Mouse (Mus musculus): Measurements from ENCODE around the gene Tuba1b.

Tuba1b gene

DNA sequence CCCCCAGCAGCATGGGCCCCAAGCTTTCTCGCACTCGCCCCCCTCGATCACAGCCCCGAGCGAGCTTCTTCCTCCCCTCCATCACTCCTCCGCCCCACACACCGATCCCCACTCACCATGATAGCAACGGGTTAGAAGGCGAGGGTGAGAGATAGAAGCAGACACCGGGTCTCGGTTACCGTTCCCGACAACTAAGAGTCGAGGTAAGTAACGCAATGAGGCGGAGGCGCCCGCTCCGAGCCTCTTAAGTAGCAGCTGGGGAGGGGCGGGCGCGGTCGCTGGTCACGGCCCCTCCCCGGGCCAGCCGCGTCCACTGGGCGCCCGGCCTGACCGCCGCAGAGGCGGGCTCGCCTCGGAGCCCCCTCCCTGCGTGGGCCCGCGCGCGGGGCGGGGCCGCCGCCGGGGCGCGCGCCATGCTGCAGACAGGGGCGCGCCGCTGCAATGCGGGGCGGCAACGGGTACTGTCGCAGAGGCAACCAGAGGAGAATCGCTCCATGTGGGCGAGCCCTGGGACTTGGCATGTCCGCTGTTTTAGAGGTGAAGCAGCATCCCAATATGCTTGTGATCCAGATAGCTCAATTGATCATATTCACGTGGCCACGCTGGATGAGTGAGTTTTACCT lies at the start of gene Tuba1b:
Tuba1b (minus strand) TSS at position 349 of the 623 bp plus-strand sequence.
- DNase-seq (ENCODE audit: low spot score in 2 of 2), result peak; percentile 85 to 86

DNA sequence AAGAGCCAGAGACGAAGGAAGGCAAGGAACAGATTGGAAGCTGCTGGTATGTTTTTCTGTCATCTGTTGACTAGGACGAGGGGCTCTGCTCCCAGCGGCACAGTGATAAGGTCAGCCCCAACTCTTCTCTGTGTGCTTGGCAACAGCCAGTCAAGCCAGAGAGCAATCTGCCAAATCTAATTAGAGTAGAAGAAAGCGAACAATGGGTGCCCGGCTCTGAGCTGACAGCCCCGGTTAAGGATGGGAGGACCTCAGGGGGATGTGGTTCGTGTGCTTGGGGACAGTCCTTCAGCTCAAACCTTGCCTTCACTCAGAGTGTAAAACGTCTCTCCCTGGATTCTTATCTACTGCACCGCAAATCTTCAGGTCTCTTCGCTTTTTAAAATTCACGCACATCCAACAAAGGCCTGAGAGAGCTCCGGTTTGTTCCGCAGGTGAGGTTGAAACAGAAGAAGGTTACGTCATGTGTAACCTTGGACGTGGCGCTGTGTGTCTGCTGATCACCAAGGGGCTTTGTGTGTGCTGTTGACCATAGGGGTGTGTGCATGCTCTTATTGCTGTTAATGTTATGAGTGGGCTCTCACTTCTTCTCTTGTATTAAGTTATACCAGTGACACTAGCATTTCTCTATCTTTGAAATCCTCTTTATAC lies 49.2 kb upstream of the Tuba1b start:
- DNase-seq (ENCODE audit: low spot score in 2 of 2), result no peak

DNA sequence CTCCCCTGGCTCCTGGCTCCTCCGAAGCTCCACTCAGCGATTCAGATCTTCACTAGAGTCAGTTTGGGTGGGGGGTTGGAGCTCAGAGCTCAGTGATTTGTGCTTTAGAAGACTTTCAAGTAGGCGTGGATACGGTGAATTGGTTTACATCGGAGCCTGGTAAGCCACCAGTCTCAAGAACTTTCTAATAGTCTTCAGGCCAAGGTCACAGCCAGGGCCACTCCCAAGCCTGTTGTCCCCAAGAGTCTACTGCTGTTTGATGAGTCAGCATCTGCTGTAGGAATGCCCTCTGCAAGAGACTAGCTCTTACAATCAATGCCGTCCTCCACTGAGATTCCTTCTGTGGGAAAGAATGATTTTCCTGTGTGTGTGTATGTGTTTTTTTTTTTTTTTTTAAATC lies 47.7 kb upstream of the Tuba1b start:
- no peak for DNase-seq (ENCODE audit: low spot score in 2 of 2)

DNA sequence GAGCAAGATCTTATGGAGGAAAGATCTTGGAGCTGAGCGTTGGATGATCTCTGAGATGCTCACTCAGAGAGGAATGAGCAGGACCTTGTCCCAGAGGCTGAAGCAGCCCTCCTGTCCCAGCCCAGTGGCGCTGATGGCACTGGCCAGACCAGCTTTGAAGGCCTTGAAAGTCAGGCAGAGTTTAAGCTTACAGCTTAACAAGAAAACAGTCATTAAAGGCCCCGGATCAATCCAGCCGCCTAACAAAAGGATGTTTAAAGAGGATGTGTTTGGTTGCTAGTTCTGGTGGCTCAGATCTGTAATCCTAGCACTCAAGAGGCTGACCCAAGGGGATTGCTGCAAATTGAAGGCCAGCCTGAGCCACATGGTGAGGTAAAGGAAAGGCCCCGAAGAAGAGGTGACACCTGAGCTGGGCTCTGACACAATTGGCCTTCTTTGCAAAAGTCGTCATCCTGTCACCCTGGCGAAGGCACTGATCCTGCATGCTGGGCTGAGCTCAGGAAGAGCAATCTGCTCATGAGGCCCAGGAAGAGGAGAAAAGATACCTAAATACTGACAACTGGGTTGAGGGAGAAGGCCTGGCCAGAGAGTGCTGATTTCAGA lies 45.7 kb upstream of the Tuba1b start:
- DNase-seq (ENCODE audit: low spot score in 2 of 2), result no peak

DNA sequence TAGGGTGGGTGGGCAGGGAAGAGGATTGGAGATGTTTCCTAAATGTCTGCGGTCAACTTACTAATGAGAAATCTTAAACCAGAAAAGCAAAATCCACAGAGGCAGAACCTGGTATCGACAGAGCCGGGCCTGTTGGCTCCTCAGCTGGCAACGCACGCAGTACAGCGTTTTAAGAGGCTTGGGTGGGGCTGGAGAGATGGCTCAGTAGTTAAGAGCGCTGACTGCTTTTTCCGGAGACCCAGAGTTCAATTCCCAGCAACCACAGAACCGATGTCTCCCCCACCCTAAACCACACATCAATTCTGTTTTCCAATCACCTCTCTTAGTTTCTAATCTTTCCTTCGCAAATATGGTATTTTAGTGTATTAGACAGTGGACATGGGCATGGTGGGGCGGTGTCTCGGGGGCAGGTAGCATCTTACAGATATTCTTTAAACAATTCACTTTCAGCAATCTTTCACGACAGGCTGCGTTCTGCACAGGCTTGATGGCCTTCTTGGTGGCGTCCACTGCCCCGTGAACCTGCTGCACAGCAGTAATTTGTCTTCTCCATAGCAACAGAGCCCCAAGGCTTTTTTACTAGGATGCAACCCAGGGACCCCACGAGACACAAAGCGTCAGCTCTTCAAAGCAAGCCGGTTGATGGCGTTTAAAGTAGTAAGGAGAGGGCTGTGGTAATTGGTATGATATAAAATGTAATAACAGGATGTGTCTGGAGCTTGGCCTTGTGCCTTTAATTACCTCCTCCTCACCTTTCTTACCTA lies 44.2 kb upstream of the Tuba1b start:
- no peak for DNase-seq (ENCODE audit: low spot score in 2 of 2)

DNA sequence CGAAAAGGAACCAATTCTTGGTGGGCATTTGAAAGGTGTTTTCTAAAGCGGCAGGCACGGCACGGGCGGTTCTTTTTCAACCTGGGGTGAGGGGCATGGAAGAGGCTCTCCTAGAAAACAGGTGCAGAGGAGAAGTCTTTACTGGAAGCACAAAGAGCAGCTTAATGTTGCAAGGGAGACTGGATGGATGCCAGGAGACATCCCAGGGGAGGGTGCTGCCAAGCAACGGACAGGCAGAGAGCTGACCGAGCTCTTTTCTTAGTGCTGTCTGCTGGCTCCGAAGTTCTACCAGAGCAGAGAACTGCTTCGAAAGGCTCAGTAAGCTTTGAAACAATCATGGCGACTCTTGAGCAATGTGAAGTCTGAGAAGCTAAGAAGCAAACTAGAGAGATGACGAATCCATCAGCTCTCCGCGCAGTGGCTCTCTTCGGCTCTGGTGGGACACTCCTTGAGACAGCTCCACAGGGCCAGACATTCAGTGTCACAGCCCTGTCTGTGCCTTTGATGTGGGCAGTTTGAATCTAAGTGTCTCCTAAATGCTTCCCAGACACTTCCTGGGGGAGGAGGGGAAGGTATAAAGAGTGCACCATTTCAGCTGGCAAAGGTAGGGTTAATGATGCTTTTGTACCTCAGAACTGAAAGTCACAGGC lies 43.5 kb upstream of the Tuba1b start:
- no peak for DNase-seq (ENCODE audit: low spot score in 2 of 2)

DNA sequence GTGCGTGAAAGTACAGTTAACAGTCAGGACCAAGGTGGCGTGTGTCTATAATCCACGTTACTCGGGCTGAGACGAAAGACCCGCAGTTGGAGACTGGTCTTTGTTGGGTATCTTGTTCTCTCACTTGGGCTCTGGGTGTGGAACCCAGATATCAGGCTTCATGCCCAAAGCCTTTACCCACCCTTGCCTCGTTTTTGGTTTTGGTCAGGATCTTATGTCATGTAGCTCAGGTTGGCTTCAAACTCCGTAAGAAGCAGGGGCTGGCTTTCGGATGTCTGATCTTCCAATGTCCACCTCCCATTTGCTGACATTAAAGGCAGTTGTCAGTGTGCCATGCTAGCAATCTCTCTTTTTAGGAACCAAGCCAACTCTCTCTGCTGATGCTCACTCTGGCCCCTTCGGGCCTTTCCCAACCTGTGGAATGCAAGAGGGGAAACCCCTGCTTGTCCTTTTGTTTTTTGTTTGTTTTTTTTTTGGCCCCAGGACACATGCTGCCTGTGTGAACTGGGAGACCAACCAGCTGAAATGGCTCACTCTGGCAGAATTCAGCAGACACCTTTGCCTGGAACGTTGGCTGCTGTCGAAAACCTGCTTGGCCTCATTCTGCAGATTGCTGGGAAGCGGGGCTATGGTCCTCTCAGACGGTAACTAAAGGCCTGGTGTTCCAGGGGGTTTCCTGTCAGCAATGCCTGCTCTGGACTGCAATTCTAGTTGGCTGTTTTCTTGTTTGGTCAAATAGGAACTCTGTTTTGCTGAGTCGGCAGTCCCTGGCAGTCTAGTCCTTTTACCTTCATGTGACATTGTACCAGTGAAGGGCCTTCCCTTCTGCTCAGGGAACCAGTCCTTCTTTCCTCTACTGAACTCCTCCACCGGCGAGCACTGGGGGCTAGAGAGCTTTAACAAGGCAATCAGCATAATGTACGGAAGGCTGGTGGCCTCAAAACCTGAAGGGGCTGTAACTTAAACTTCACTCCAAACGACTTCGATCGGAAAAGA lies 42.7 kb upstream of the Tuba1b start:
- DNase-seq (ENCODE audit: low spot score in 2 of 2), result no peak

DNA sequence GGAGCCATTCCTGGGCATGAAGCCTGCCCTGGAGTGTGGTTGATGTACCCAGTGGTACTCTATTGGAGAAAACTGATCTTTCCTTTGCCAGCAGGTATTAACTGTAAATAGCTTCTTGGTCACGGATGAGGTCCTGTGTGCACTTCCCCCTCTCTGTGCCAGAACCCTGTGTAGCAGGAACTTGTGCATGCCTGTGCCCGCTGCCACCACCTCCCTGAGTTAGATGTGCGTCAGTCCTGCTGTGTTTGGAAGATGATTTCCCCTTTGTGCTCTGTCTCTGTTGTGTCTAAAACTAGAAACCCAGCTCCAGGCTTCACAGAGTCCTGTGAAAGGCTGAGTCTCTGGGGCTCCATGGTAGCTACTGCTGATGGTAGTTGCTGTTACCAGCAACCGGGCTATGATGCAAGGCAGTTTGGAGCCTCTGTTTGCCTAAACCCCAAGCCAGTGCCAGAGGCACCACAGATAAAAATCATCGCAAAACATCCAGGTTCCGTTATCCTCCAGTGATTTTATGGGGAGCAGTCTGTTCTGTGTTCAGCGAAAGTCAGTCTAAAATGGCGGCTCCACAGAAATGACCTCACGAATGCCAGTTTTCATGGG lies 38.8 kb upstream of the Tuba1b start:
- DNase-seq (ENCODE audit: low spot score in 2 of 2), result no peak

DNA sequence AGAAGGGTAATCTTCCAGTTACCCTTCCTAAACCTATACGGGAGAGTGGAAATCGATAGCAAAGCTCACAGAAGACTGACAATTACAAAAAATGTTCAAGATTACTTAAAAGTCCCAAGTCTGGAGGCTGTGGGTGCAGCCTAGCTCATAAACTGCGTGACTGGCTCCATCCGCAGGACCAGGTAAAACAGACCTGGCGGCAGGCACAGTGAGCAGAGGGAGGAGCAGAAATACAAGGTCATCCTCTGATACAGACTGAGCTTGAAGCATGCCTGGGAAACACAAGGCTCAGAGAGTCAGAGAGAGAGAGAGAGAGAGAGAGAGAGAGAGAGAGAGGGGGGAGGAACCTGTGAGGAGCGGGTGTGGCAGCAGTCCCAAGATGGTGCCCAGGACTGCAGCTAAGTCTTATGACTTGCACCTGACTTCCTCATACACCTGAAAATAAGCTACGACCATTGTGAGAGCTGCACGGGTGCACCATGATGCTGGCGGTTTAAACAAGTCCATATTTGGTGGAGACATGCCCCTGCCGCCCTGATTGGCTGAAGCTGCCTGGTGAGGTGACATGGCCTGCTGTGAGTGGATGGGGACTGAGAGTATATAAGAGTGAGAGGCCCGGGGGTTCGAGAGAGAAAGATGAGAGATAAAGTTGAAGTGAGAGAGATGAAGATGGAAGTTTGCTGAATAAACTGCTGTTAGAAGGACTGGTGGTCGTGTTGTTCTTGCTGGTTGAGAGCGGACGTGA lies 37.4 kb upstream of the Tuba1b start:
- DNase-seq (ENCODE audit: low spot score in 2 of 2), result peak in 1 of 2 experiments; percentile 76

DNA sequence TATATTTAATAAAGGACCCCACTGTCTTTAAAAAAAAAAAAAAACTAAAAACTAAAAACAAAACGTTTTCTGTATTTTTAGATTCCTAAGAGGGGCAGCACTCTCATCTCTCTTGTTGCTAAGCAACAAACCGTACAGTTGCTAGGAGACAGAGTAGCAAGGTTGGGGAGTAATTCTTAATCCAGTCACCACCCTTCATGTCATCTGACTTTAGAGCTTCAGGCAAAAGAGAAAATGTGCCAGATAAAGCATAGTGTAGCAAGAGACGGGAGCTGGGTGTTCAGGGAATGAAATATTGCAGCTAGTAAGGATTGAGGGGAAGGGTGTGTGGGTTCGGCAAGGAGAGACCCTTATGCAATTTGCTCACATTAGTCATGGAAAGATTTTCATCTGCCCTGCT lies 36.7 kb upstream of the Tuba1b start:
- DNase-seq (ENCODE audit: low spot score in 2 of 2), result no peak

DNA sequence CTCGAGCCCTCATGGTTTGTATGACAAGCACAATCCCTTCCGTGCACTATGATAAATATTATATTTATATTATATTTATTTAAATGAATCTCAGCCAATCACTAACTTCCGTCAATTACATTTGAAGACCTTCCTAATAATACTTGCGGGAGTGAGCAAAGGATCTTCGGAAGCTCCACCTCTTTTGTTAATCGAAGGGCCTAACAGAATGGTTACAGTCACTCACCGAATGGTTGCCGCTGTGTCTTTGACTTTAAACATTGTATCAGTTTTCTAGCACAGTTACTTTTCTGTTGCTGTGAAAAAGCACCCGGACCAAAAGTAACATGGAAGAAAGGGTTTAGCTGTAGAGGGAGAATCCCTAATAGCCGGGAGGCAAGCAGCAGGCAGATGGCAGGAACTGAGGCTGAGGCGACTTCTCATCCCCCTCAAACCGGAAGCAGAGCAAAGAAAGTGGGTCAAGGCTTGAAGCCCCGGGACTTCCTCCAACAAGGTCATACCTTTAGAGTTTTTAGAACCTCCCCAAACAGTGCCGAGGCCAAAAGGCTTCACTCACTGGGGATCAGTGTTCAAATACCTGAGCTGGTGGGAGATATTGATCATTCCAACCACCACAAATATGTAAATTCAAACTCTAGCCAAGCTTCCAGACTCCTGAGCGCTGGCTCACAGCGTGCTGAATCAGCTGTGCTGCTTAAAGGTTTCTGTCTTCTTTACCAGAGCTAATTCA lies 35.2 kb upstream of the Tuba1b start:
- DNase-seq (ENCODE audit: low spot score in 2 of 2), result no peak

DNA sequence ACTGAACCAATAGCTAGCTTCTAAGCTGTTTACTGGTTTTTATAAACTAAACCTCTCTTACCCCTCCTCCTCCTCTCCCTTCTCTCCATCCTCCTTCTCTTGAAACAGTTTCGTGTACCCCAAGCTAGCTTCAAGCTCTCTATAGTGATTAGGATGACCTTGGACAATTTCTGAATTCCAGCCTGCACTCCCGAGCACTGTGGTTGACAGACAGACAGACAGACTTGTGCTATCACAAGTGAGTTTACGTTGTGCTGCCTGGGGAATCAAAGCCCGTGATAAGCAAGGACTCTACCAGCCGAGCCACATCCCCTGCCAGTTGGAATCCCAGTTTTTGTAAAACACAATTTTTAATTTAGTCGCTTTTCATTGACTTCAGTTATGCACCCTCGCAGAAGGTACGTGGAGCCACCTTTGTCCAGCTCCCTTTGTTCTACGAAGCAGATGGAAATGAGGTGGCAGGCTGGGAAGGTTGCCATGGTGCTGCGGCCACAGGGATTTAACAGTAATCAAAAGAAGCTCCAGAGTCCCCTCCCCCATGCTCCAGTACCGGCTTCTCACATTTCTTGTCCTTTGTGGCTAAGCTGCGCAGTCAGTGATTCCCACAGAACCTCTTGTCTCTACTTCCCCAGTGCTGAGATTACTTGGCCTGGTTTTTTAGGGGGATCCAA lies 34.5 kb upstream of the Tuba1b start:
- DNase-seq (ENCODE audit: low spot score in 2 of 2), result no peak

DNA sequence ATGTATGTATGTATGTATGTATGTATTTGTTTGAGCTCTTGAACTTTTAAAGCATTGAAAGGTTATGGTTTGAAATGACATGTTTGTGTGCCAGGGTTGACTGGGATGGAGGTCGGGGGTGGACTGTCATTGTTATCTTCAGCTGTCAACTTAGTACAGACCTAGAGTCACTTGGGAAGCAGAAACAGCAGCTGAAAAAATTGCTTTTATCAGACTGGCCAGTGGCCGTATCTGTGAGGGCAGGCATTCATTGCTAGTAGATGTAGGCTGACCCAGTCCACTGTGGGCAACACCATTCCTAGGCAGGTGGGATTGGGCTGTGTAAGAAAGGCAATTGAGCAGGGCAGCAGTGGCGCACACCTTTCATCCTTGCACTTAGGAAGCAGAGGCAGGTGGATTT lies 25.2 kb upstream of the Tuba1b start:
- DNase-seq (ENCODE audit: low spot score in 2 of 2), result no peak

DNA sequence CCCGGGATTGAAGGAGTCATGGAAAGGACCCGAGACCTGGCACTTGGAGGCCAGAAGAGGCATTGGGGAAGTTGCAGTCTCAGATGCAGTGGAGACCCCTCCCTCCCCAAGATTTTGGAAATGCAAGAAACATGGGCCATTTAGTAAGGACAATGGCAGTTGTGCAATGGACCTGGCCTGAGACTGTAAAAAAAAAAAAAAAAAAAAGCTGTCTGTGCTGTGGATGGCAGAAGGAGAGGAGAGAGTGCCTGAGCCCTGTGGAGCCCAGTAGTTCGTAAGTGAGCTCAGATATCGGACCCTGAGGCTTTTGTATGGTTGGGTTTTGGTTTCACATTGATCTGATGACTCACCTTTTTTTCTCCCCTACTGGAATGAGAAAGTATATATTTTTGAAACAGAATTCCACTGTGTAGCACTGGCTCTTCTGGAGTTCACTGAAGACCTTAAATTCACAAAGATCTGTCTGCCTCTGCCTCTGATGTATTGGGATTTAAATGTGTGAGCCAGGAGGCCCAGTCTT lies 24.6 kb upstream of the Tuba1b start:
- DNase-seq (ENCODE audit: low spot score in 2 of 2), result no peak

DNA sequence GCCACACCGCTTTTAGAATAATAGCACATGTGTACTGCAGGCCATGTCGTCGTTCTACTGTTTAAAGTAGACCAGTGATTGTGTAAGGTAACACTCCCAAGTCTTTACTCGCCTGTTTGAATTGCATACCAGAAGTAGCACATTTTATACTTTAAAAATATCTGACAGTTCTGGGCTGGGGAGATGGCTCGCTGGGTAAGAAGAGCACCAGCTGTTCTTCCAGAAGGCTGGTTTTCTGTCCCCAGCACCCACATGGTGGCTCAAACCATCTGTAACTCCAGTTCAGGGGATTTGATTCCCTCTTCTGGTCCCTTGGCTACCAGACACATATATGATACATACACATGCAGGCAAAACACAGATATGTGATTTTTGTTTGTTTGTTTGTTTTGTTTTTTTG lies 23.1 kb upstream of the Tuba1b start:
- DNase-seq (ENCODE audit: low spot score in 2 of 2), result no peak

DNA sequence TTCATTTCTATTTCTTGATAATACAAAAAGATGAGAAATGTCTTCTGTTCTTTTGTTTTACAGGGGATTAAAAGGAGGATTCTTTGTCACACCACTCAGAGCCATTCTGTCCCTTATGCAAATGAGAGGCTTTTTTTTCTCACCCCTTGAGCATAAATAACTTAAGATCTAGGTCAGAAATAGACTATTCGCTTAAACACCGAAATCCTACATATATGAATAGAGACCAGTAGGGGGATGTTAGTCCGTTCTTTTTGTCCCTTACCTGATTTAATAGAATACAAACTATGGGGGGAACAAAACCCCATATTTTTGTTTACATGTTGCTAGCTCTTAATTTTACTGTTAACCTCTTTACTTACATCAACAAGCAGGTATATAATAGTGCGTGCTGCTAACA lies 21.6 kb upstream of the Tuba1b start:
- DNase-seq (ENCODE audit: low spot score in 2 of 2), result no peak

DNA sequence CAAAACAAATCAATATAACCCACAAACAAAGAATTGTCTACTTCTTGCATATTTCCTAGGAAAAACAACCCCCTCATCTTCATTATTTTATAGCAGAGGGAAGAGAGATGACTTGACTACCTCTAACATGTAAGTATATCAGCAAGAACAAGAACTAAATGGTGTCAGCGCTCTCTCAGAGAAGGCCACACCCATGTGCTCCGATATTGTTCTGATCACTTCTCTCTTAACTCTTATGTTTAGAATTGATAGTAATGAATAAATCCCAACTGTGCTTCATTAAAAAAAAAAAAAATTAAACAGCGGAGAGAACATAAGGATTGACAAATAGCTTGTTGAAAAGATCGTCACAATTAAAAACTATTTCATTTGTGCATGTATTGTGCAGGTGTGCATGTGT lies 21.0 kb upstream of the Tuba1b start:
- no peak for DNase-seq (ENCODE audit: low spot score in 2 of 2)
